Mouse (Mus musculus): ENCODE measurements at regions not wholly inside any gene's neighbourhood (a gene's known extent, or its start where the extent isn't known, plus 50 kb on each side); places are given as distances from the start of the nearest gene placed in this dataset.

DNA sequence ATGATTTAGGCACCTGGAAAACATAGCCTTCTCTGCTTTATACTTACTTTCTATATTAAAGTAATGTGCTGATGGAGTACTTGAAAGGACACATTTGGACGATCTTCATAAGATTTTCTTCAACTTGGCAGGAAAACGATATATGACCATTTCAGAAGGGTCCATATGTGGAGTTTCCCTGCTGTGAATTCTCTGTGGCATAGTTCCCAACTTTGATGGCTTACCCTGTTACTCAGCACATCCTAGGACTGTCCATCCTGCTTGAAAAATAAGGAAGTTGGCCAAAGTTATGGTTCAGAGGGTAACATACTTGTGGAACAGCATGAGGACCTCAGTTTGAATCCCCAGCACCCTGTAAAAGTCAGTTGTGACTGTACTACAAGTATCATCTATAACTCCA, 109.2 kb upstream of the Pbx1 start:
- DNase-seq (ENCODE audit: extremely low spot score), result no peak

- DNase-seq (ENCODE audit: extremely low spot score), result no peak
Observed at GRCm38 (mm10) chr1:168518087-168518486, 86.0 kb upstream of the Pbx1 start.

GRCm38 (mm10) chr1:168506326-168506725, 74.3 kb upstream of the Pbx1 start:
- DNase-seq (ENCODE audit: extremely low spot score), result no peak

GRCm38 (mm10) chr1:168504773-168505172, 72.7 kb upstream of the Pbx1 start:
- no peak for DNase-seq (ENCODE audit: extremely low spot score)

DNA sequence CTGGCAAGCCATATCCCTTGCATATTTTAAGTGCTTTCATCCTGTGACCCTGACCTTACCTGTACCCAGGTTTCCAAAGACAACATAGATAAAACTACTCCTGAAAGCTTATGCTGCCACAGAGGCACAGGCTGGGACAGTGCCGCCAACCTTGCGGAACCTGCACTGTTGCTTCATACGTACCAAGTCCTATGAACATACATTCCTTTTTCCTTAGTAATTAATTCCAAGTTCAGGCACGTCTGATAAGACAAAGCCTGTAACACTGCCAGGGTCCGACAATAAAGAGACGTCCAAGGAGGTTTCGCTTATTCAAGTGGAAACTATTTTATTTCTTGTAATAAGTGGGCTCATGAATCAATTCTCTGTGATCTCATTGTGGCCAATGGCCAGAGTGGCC, 70.2 kb upstream of the Pbx1 start:
- DNase-seq (ENCODE audit: extremely low spot score), result no peak

DNA sequence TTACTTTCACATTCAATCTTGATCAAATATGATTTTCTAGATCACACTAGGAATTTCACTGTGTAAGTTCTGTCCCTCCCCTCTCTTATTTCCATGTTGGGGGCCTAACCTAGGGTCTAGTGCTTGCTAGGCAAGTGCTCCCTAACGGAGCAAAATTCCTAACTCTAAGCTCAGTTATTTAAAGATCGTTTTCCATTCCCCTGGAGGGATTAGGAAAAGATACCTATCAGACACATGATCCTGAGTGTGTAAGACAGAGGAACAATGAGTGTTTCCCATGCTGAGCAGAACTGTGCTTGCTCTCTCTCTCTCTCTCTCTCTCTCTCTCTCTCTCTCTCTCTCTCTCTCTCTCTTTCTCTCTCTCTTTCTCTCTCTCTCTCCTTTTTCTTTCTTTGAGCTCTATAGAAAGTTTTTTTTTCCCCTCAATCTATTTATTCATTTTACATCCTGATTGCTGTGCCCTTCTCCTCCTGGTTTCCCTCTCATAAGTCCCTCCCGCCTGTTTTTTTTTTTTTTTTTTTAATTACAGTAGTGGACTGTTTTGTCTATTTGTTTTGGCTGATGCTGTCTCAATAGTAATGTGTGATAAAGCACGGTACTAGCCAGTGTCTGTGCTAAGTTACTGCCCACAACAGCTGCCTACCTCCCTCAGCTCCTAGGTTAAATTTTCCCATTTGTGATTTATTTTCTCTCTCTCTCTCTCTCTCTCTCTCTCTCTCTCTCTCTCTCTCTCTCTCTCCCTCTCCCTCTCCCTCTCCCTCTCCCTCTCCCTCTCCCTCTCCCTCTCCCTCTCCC, 69.5 kb upstream of the Pbx1 start:
- no peak for DNase-seq (ENCODE audit: extremely low spot score)

DNA sequence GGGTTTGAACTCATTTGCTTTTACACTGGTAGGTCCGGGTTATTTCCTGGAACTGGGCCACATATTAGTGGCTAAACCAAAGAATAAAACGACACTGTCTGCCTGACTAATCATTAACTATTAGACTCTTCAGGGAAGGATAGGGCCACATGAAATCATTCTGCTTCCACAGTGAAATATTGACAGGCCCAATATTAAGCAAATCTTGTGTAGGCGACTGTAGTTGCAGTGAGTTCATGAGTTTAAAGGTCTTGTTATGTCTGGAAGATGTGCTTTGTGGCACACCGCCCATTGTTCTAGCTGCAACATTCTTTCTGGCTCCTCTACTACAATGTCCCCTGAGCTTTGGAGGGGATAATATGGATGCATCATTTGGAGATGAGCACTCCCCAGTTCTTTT, 65.7 kb upstream of the Pbx1 start:
- DNase-seq (ENCODE audit: extremely low spot score), result no peak

- no peak for DNase-seq (ENCODE audit: extremely low spot score)
Observed at GRCm38 (mm10) chr1:168495687-168496527, 63.8 kb upstream of the Pbx1 start.

DNA sequence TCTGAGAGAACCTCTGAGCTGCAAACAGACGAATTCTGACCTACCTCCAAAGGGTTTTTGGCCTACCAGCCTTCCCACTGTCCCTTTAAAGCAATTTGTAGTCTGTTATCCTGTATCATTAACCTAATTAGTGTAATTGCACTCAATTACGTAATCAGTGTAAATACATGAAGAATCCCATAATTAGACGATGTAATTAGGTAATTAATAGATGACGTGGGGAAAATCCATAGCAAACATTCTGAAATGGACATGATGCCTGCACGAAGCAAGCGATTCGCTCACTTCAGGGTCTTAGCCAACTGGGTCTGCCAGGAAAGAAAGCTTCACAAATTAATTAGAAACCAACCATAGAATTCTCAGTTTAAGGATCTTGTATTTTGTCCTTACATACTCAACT, 55.4 kb upstream of the Pbx1 start:
- DNase-seq (ENCODE audit: extremely low spot score), result no peak

DNA sequence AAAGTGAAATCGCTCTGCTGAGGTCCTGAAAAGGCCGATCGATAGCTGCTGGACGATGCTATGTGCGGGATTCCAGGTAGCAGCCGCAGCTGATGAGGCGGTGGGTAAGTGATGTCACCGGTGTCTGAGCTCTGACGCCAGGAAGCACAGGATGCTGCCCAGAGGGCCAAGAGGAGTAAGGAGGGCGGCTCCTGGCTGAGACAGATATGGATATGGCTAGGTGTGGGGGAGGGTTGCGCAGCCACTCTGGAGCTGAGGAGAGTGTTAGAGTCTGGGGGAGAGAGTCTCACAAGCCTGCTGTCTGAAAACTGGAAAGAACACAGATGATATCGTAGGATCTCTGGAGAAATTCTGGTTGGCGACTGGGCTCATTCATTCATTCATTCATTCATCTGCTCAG, 51.6 kb upstream of the Pbx1 start:
- no peak for DNase-seq (ENCODE audit: extremely low spot score)

Data from embryo, embryonic 9.5 days (tissue).